Mouse (Mus musculus) lung, postnatal 0 days (tissue): ENCODE data around the gene Gimap4. TPM values are rescaled to one million over a fixed set of nuclear protein-coding genes. Genes with fewer than 3 reads are reported as not detected.

Source experiments
- ATAC-seq: fragments of 200-750 bp; cut with Nextera tagmentation; 2 replicates; pipeline ENCODE4 v1.8.0; 2017; ENCODE audit warnings: moderate library complexity
- DNase-seq: peaks from one replicate; pipeline ENCODE4 v3.0.0-alpha.2; 2016; ENCODE audit warnings: low spot score
- H3K27ac ChIP-seq: fragments of 300-500 bp; sonication (generic); 2 replicates; pipeline ENCODE4 v1.5.1; 2014; ENCODE audit warnings: antibody characterized with exemption, mild to moderate bottlenecking, low read length, mixed read lengths
- H3K27me3 ChIP-seq: fragments of 300-500 bp; sonication (generic); replicated peaks from 2 replicates; pipeline ENCODE4 v1.6.1; 2014; ENCODE audit warnings: low read length, mixed read lengths; ENCODE audit not compliant: insufficient read depth
- H3K36me3 ChIP-seq: fragments of 300-500 bp; sonication (generic); 2 replicates; pipeline ENCODE4 v1.6.1; 2014; ENCODE audit warnings: low read length, mixed read lengths; ENCODE audit not compliant: insufficient read depth
- H3K4me1 ChIP-seq: fragments of 300-500 bp; sonication (generic); 2 replicates; pipeline ENCODE4 v1.6.1; 2014; ENCODE audit warnings: antibody characterized with exemption, low read depth, low read length, mixed read lengths; ENCODE audit not compliant: insufficient read depth
- H3K4me2 ChIP-seq: fragments of 300-500 bp; sonication (generic); replicated peaks from 2 replicates; pipeline ENCODE4 v1.6.1; 2014; ENCODE audit warnings: low read depth, mild to moderate bottlenecking, low read length, moderate library complexity, mixed read lengths
- H3K4me3 ChIP-seq: fragments of 300-500 bp; sonication (generic); 2 replicates; pipeline ENCODE4 v1.5.1; 2014; ENCODE audit warnings: low read depth, low read length
- H3K9ac ChIP-seq: fragments of 300-500 bp; sonication (generic); replicated peaks from 2 replicates; pipeline ENCODE4 v1.6.1; 2014; ENCODE audit warnings: low read depth, mild to moderate bottlenecking
- H3K9me3 ChIP-seq: fragments of 300-500 bp; sonication (generic); 2 replicates; pipeline ENCODE4 v1.6.1; 2016; ENCODE audit warnings: low read length, mixed read lengths
- CTCF ChIP-seq: IDR thresholded peaks from 2 replicates; pipeline ENCODE4 v1.5.1; 2016; ENCODE audit warnings: antibody characterized with exemption, mild to moderate bottlenecking
- EP300 ChIP-seq: IDR thresholded peaks from 2 replicates; pipeline ENCODE4 v1.6.1; 2016; ENCODE audit warnings: antibody characterized with exemption, mild to moderate bottlenecking, control low read depth
- WGBS: fragments of 180-500 bp; shearing (Covaris S2); extraction: QIAGEN DNeasy Blood & Tissue Kit; methylation state at CpG from one replicate; pipeline ENCODE4 v1.1.7; 2014; 5-methylcytosine and 5-hydroxymethylcytosine counted together
- polyA plus RNA-seq: library from polyadenylated mRNA; unstranded; fragments of >200 nt; fragmentation: Nextera tagmentation; extraction: Ambion mirVana; gene quantifications from 2 replicates; pipeline ENCODE4 v1.2.1, GENCODE M21; 2015

Gimap4 gene
- polyA plus RNA-seq, 1 experiment from 2014 or later, result 129 TPM

GRCm38 (mm10) chr6:48684806-48685205 is 457 bp downstream of the Gimap4 start:
- no peaks in the 10 kb centered on the region for H3K36me3 ChIP-seq
- no peaks in the 10 kb centered on the region for H3K9me3 ChIP-seq
- TF ChIP-seq CTCF, result peak; percentile 33; the same call in 1 of the 2 replicates
- TF ChIP-seq EP300, result no peak
- DNase-seq (no peak), ATAC-seq (0 out of 2 replicates have a peak, but pooled peaks have one; percentile 32)
- no peak overlapping the region; the same call in 1 of the 2 replicates for H3K9ac ChIP-seq
- 43% methylated on average over 4 of the region's 4 CpGs for WGBS
- no peaks in the 10 kb centered on the region for H3K27me3 ChIP-seq
- H3K4me2 ChIP-seq, result peak overlapping the region; percentile 19
- no peaks in the 10 kb centered on the region for H3K4me1 ChIP-seq
- H3K4me3 ChIP-seq, result peak overlapping the region; percentile 15
- peak overlapping the region; percentile 55 for H3K27ac ChIP-seq

GRCm38 (mm10) chr6:48685251-48685650 is 902 bp downstream of the Gimap4 start:
- Histone ChIP-seq H3K27ac (peak overlapping the region; percentile 55), H3K27me3 (no peaks in the 10 kb centered on the region), H3K9ac (no peak overlapping the region), H3K4me1 (no peaks in the 10 kb centered on the region), H3K36me3 (no peaks in the 10 kb centered on the region), H3K9me3 (no peaks in the 10 kb centered on the region), H3K4me3 (peak overlapping the region; percentile 15; the same call in 1 of the 2 replicates), H3K4me2 (peak overlapping the region; percentile 19)
- 66% methylated on average over 2 of the region's 2 CpGs for WGBS
- TF ChIP-seq CTCF (no peak), EP300 (no peak)
- no peak for ATAC-seq
- DNase-seq, result no peak

GRCm38 (mm10) chr6:48685694-48686665 is 1.6 kb downstream of the Gimap4 start:
- Histone ChIP-seq H3K4me3 (no peak overlapping the region), H3K4me2 (peak overlapping the region; percentile 19), H3K36me3 (no peaks in the 10 kb centered on the region), H3K9ac (no peak overlapping the region), H3K9me3 (no peaks in the 10 kb centered on the region), H3K4me1 (no peaks in the 10 kb centered on the region), H3K27me3 (no peaks in the 10 kb centered on the region), H3K27ac (peak overlapping the region; percentile 55)
- ATAC-seq (peak; percentile 39; the same call in 1 of the 2 replicates), DNase-seq (no peak)
- TF ChIP-seq EP300 (no peak), CTCF (no peak)
- WGBS, result 73% methylated on average over 7 of the region's 7 CpGs

- Histone ChIP-seq H3K4me3 (no peak overlapping the region), H3K27me3 (no peaks in the 10 kb centered on the region), H3K4me1 (no peaks in the 10 kb centered on the region), H3K9me3 (no peaks in the 10 kb centered on the region), H3K9ac (no peak overlapping the region), H3K36me3 (no peaks in the 10 kb centered on the region), H3K4me2 (peak overlapping the region; percentile 19; the same call in 1 of the 2 replicates), H3K27ac (peak overlapping the region; percentile 9; the same call in 1 of the 2 replicates)
- no peak for DNase-seq
- no peak for TF ChIP-seq CTCF
- no peak for TF ChIP-seq EP300
- peak; percentile 53 for ATAC-seq
- WGBS, result 61% methylated on average over 2 of the region's 2 CpGs
Observed at GRCm38 (mm10) chr6:48687077-48687476, 2.7 kb downstream of the Gimap4 start.

GRCm38 (mm10) chr6:48689320-48689719 is 5.0 kb downstream of the Gimap4 start:
- no peaks in the 10 kb centered on the region for H3K36me3 ChIP-seq
- ATAC-seq (peak; percentile 28), DNase-seq (no peak)
- no peak overlapping the region for H3K9ac ChIP-seq
- 65% methylated on average over 2 of the region's 2 CpGs for WGBS
- H3K4me3 ChIP-seq, result no peak overlapping the region
- H3K27me3 ChIP-seq, result no peaks in the 10 kb centered on the region
- H3K4me2 ChIP-seq, result no peak overlapping the region
- no peak overlapping the region for H3K27ac ChIP-seq
- H3K4me1 ChIP-seq, result no peaks in the 10 kb centered on the region
- TF ChIP-seq CTCF (no peak), EP300 (no peak)
- no peaks in the 10 kb centered on the region for H3K9me3 ChIP-seq

- ATAC-seq, result no peak
Observed at GRCm38 (mm10) chr6:48692962-48693361, 8.6 kb downstream of the Gimap4 start.

More at GRCm38 (mm10) chr6:48692962-48693361, 8.6 kb downstream of the Gimap4 start:
- WGBS, result 66% methylated on average over 6 of the region's 6 CpGs
- Histone ChIP-seq H3K27ac (no peak overlapping the region), H3K4me2 (no peak overlapping the region), H3K27me3 (no peaks in the 10 kb centered on the region), H3K9me3 (no peaks in the 10 kb centered on the region), H3K4me3 (no peak overlapping the region), H3K9ac (no peak overlapping the region), H3K4me1 (no peaks in the 10 kb centered on the region), H3K36me3 (no peaks in the 10 kb centered on the region)
- no peak for DNase-seq
- TF ChIP-seq CTCF (no peak), EP300 (no peak)
